Mouse (Mus musculus): ENCODE results near the gene Vps53.
A peak's percentile ranks its signal among the peaks of the same experiment; 100 is the strongest.

The Vps53 gene

GRCm38 (mm10) chr11:76056487-76056886, 123.0 kb downstream of the Vps53 start:
- DNase-seq (ENCODE audit: inconsistent ontology term) = no peak

- DNase-seq (ENCODE audit: inconsistent ontology term) = no peak
Measured at GRCm38 (mm10) chr11:76052496-76052895, 127.0 kb downstream of the Vps53 start.

- no peak for DNase-seq (ENCODE audit: inconsistent ontology term)
Measured at GRCm38 (mm10) chr11:76050967-76051512, 128.4 kb downstream of the Vps53 start.

GRCm38 (mm10) chr11:76050509-76050908, 128.9 kb downstream of the Vps53 start:
- DNase-seq (ENCODE audit: inconsistent ontology term) = no peak

- DNase-seq (ENCODE audit: inconsistent ontology term) = no peak
Measured at GRCm38 (mm10) chr11:76045367-76045766, 134.1 kb downstream of the Vps53 start.

GRCm38 (mm10) chr11:76044468-76044867, 135.0 kb downstream of the Vps53 start:
- no peak for DNase-seq (ENCODE audit: inconsistent ontology term)

- no peak for DNase-seq (ENCODE audit: inconsistent ontology term)
Measured at GRCm38 (mm10) chr11:76042882-76043281, 136.6 kb downstream of the Vps53 start.

- DNase-seq (ENCODE audit: inconsistent ontology term) = no peak
Measured at GRCm38 (mm10) chr11:76042041-76042638, 137.3 kb downstream of the Vps53 start.

GRCm38 (mm10) chr11:76040761-76041376, 138.6 kb downstream of the Vps53 start:
- DNase-seq (ENCODE audit: inconsistent ontology term) = peak; percentile 45

GRCm38 (mm10) chr11:76040106-76040505, 139.3 kb downstream of the Vps53 start:
- no peak for DNase-seq (ENCODE audit: inconsistent ontology term)

GRCm38 (mm10) chr11:76039271-76040053, 140.0 kb downstream of the Vps53 start:
- peak; percentile 59 for DNase-seq (ENCODE audit: inconsistent ontology term)

- DNase-seq (ENCODE audit: inconsistent ontology term) = no peak
Measured at GRCm38 (mm10) chr11:76037581-76038294, 141.7 kb downstream of the Vps53 start.

GRCm38 (mm10) chr11:76035182-76035581, 144.3 kb downstream of the Vps53 start:
- DNase-seq (ENCODE audit: inconsistent ontology term) = no peak

GRCm38 (mm10) chr11:76033836-76034235, 145.6 kb downstream of the Vps53 start:
- no peak for DNase-seq (ENCODE audit: inconsistent ontology term)

- no peak for DNase-seq (ENCODE audit: inconsistent ontology term)
Measured at GRCm38 (mm10) chr11:76033359-76033758, 146.1 kb downstream of the Vps53 start.

GRCm38 (mm10) chr11:76028072-76028465, 151.4 kb downstream of the Vps53 start:
- DNase-seq (ENCODE audit: inconsistent ontology term) = peak; percentile 10

GRCm38 (mm10) chr11:76027139-76028071, 152.0 kb downstream of the Vps53 start, which contains the start of gene Rflnb:
Rflnb (minus strand) TSS chr11:76027782.
- peak; percentile 91 for DNase-seq (ENCODE audit: inconsistent ontology term)

GRCm38 (mm10) chr11:76026527-76027138, 152.8 kb downstream of the Vps53 start:
- DNase-seq (ENCODE audit: inconsistent ontology term) = no peak

- no peak for DNase-seq (ENCODE audit: inconsistent ontology term)
Measured at GRCm38 (mm10) chr11:76025080-76025583, 154.3 kb downstream of the Vps53 start.

GRCm38 (mm10) chr11:76020916-76021315, 158.5 kb downstream of the Vps53 start:
- DNase-seq (ENCODE audit: inconsistent ontology term) = no peak

Data from Muller cell, postnatal 12 days (primary cell).